Mouse (Mus musculus) kidney, embryonic 15.5 days (tissue): ENCODE measurements around the gene Dock9. TPM values are rescaled to one million over a fixed set of nuclear protein-coding genes. Genes with fewer than 3 reads are reported as not detected.
A peak's percentile ranks its signal among the peaks of the same experiment; 100 is the strongest.
"Not testable (repeated sequence)": the region's sequence is repeated elsewhere in the genome, so short reads cannot be mapped to it uniquely, and the experiment has no call there.

Experiments
- ATAC-seq: fragments of 200-750 bp; cut with Nextera tagmentation; replicated peaks from 2 replicates; pipeline ENCODE4 v1.8.0; 2017; ENCODE audit warnings: moderate TSS enrichment; ENCODE audit not compliant: low FRiP score
- H3K27ac ChIP-seq: fragments of 300-500 bp; sonication (generic); 2 replicates; pipeline ENCODE4 v1.5.1; 2015; ENCODE audit warnings: mild to moderate bottlenecking, inconsistent platforms
- H3K27me3 ChIP-seq: fragments of 300-500 bp; sonication (generic); 2 replicates; pipeline ENCODE4 v1.6.1; 2015; ENCODE audit warnings: inconsistent platforms
- H3K36me3 ChIP-seq: fragments of 300-500 bp; sonication (generic); 2 replicates; pipeline ENCODE4 v1.6.1; 2015; ENCODE audit warnings: inconsistent platforms
- H3K4me1 ChIP-seq: fragments of 300-500 bp; sonication (generic); 2 replicates; pipeline ENCODE4 v1.6.1; 2015; ENCODE audit warnings: inconsistent platforms
- H3K4me2 ChIP-seq: fragments of 300-500 bp; sonication (generic); 2 replicates; pipeline ENCODE4 v1.6.1; 2015; ENCODE audit warnings: moderate library complexity, mild to moderate bottlenecking, inconsistent platforms
- H3K4me3 ChIP-seq: fragments of 300-500 bp; sonication (generic); replicated peaks from 2 replicates; pipeline ENCODE4 v1.5.1; 2015; ENCODE audit warnings: mild to moderate bottlenecking, inconsistent platforms
- H3K9ac ChIP-seq: fragments of 300-500 bp; sonication (generic); 2 replicates; pipeline ENCODE4 v1.6.1; 2015; ENCODE audit warnings: mild to moderate bottlenecking, inconsistent platforms
- H3K9me3 ChIP-seq: fragments of 300-500 bp; sonication (generic); replicated peaks from 2 replicates; pipeline ENCODE4 v1.6.1; 2016; ENCODE audit warnings: inconsistent platforms
- WGBS: fragments of 180-500 bp; shearing (Covaris S2); methylation state at CpG from one replicate; pipeline ENCODE4 v1.1.7; 2015; ENCODE audit warnings: mixed read lengths; 5-methylcytosine and 5-hydroxymethylcytosine counted together
- polyA plus RNA-seq: library from polyadenylated mRNA; unstranded; fragments of >200 nt; fragmentation: Nextera tagmentation; extraction: Ambion mirVana; gene quantifications from 2 replicates; pipeline ENCODE4 v1.2.1, GENCODE M21; 2015

The Dock9 gene
- polyA plus RNA-seq, 1 experiment from 2014 or later = 11.1 TPM

GRCm38 (mm10) chr14:121623996-121624542 is 173.6 kb downstream of the Dock9 start:
- not testable (repeated sequence) for H3K4me3 ChIP-seq, H3K9me3 ChIP-seq, H3K27me3 ChIP-seq, H3K4me1 ChIP-seq, H3K4me2 ChIP-seq, H3K9ac ChIP-seq
- WGBS = 65% methylated on average over 6 of the region's 6 CpGs
- Histone ChIP-seq H3K27ac (peak overlapping the region; percentile 68), H3K36me3 (peaks cover 60% of the 10 kb centered on the region)
- peak; percentile 52; the same call in 1 of the 2 replicates for ATAC-seq

- Histone ChIP-seq H3K9me3 (no peaks in the 10 kb centered on the region), H3K27ac (no peak overlapping the region), H3K36me3 (peaks cover 51% of the 10 kb centered on the region), H3K27me3 (no peaks in the 10 kb centered on the region), H3K4me3 (no peak overlapping the region), H3K4me1 (no peaks in the 10 kb centered on the region), H3K4me2 (no peak overlapping the region), H3K9ac (no peak overlapping the region)
- ATAC-seq = no peak
- 90% methylated on average over 3 of the region's 3 CpGs for WGBS
Measured at GRCm38 (mm10) chr14:121621806-121622205, 175.8 kb downstream of the Dock9 start.

GRCm38 (mm10) chr14:121620567-121620966 is 177.1 kb downstream of the Dock9 start:
- Histone ChIP-seq H3K27me3 (no peaks in the 10 kb centered on the region), H3K4me2 (no peak overlapping the region), H3K36me3 (peaks cover 40% of the 10 kb centered on the region), H3K9ac (no peak overlapping the region), H3K9me3 (no peaks in the 10 kb centered on the region), H3K27ac (no peak overlapping the region), H3K4me3 (no peak overlapping the region), H3K4me1 (no peaks in the 10 kb centered on the region)
- WGBS = 47% methylated on average over 3 of the region's 3 CpGs
- 0 out of 2 replicates have a peak, but pooled peaks have one; percentile 37 for ATAC-seq

- no peak overlapping the region for H3K27ac ChIP-seq
- H3K4me1 ChIP-seq = no peaks in the 10 kb centered on the region
- ATAC-seq = no peak
- H3K27me3 ChIP-seq = no peaks in the 10 kb centered on the region
- H3K9me3 ChIP-seq = no peaks in the 10 kb centered on the region
- H3K4me3 ChIP-seq = no peak overlapping the region
- H3K9ac ChIP-seq = no peak overlapping the region
- WGBS = 95% methylated on average over 7 of the region's 7 CpGs
- H3K36me3 ChIP-seq = peaks cover 40% of the 10 kb centered on the region
- no peak overlapping the region for H3K4me2 ChIP-seq
Measured at GRCm38 (mm10) chr14:121620157-121620556, 177.5 kb downstream of the Dock9 start.

GRCm38 (mm10) chr14:121617645-121618390 is 179.8 kb downstream of the Dock9 start:
- ATAC-seq = no peak
- no peak overlapping the region for H3K4me3 ChIP-seq
- no peaks in the 10 kb centered on the region for H3K4me1 ChIP-seq
- no peaks in the 10 kb centered on the region for H3K27me3 ChIP-seq
- no peak overlapping the region for H3K4me2 ChIP-seq
- no peak overlapping the region for H3K9ac ChIP-seq
- H3K36me3 ChIP-seq = peaks cover 33% of the 10 kb centered on the region
- H3K9me3 ChIP-seq = no peaks in the 10 kb centered on the region
- 91% methylated on average over 4 of the region's 4 CpGs for WGBS
- no peak overlapping the region for H3K27ac ChIP-seq

- no peaks in the 10 kb centered on the region for H3K9me3 ChIP-seq
- ATAC-seq = no peak
- 77% methylated on average over 10 of the region's 10 CpGs for WGBS
Measured at GRCm38 (mm10) chr14:121615431-121615830, 182.2 kb downstream of the Dock9 start.

GRCm38 (mm10) chr14:121614461-121615170 is 183.0 kb downstream of the Dock9 start:
- no peak overlapping the region for H3K9ac ChIP-seq
- no peak for ATAC-seq
- no peaks in the 10 kb centered on the region for H3K4me1 ChIP-seq
- 82% methylated on average over 6 of the region's 6 CpGs for WGBS
- no peak overlapping the region for H3K27ac ChIP-seq
- H3K27me3 ChIP-seq = no peaks in the 10 kb centered on the region
- peaks cover 19% of the 10 kb centered on the region for H3K36me3 ChIP-seq
- H3K4me3 ChIP-seq = no peak overlapping the region
- no peaks in the 10 kb centered on the region for H3K9me3 ChIP-seq
- no peak overlapping the region for H3K4me2 ChIP-seq

More at GRCm38 (mm10) chr14:121615431-121615830, 182.2 kb downstream of the Dock9 start:
- Histone ChIP-seq H3K4me1 (no peaks in the 10 kb centered on the region), H3K4me2 (no peak overlapping the region), H3K36me3 (peaks cover 16% of the 10 kb centered on the region), H3K27ac (no peak overlapping the region), H3K4me3 (no peak overlapping the region), H3K27me3 (no peaks in the 10 kb centered on the region), H3K9ac (no peak overlapping the region)

GRCm38 (mm10) chr14:121613490-121613889 is 184.1 kb downstream of the Dock9 start:
- Histone ChIP-seq H3K4me1 (no peaks in the 10 kb centered on the region), H3K27me3 (no peaks in the 10 kb centered on the region), H3K4me3 (no peak overlapping the region), H3K4me2 (no peak overlapping the region), H3K36me3 (peaks cover 10% of the 10 kb centered on the region), H3K27ac (no peak overlapping the region), H3K9ac (no peak overlapping the region), H3K9me3 (no peaks in the 10 kb centered on the region)
- 50% methylated on average over 3 of the region's 3 CpGs for WGBS
- ATAC-seq = no peak

- no peak overlapping the region for H3K4me3 ChIP-seq
- no peak overlapping the region for H3K27ac ChIP-seq
- no peak overlapping the region for H3K9ac ChIP-seq
- WGBS = 90% methylated on average over 4 of the region's 4 CpGs
- H3K36me3 ChIP-seq = peaks cover 10% of the 10 kb centered on the region
- H3K4me2 ChIP-seq = no peak overlapping the region
- no peak for ATAC-seq
- no peaks in the 10 kb centered on the region for H3K4me1 ChIP-seq
- H3K27me3 ChIP-seq = no peaks in the 10 kb centered on the region
- H3K9me3 ChIP-seq = no peaks in the 10 kb centered on the region
Measured at GRCm38 (mm10) chr14:121612926-121613325, 184.7 kb downstream of the Dock9 start.

- H3K4me1 ChIP-seq = no peaks in the 10 kb centered on the region
- H3K27ac ChIP-seq = no peak overlapping the region
- H3K4me3 ChIP-seq = no peak overlapping the region
- 59% methylated on average over 4 of the region's 4 CpGs for whole genome bisulfite sequencing
- peaks cover 5% of the 10 kb centered on the region; the same call in 1 of the 2 replicates for H3K36me3 ChIP-seq
- ATAC-seq = no peak
- no peaks in the 10 kb centered on the region for H3K9me3 ChIP-seq
- H3K27me3 ChIP-seq = no peaks in the 10 kb centered on the region
- no peak overlapping the region for H3K9ac ChIP-seq
- no peak overlapping the region for H3K4me2 ChIP-seq
Measured at GRCm38 (mm10) chr14:121611533-121611932, 186.1 kb downstream of the Dock9 start.

- no peak for ATAC-seq
- H3K36me3 ChIP-seq = peaks cover 5% of the 10 kb centered on the region; the same call in 1 of the 2 replicates
- no peak overlapping the region for H3K27ac ChIP-seq
- H3K4me1 ChIP-seq = no peaks in the 10 kb centered on the region
- H3K4me2 ChIP-seq = no peak overlapping the region
- no peak overlapping the region for H3K4me3 ChIP-seq
- WGBS = 78% methylated on average over 4 of the region's 4 CpGs
- H3K27me3 ChIP-seq = no peaks in the 10 kb centered on the region
- no peak overlapping the region for H3K9ac ChIP-seq
- H3K9me3 ChIP-seq = no peaks in the 10 kb centered on the region
Measured at GRCm38 (mm10) chr14:121611098-121611497, 186.5 kb downstream of the Dock9 start.

GRCm38 (mm10) chr14:121608522-121608921 is 189.1 kb downstream of the Dock9 start:
- H3K9me3 ChIP-seq = no peaks in the 10 kb centered on the region
- no peak overlapping the region for H3K4me2 ChIP-seq
- no peak overlapping the region for H3K27ac ChIP-seq
- peaks cover 24% of the 10 kb centered on the region for H3K36me3 ChIP-seq
- WGBS = 17% methylated on average over 5 of the region's 5 CpGs
- ATAC-seq = 0 out of 2 replicates have a peak, but pooled peaks have one; percentile 64
- no peak overlapping the region for H3K9ac ChIP-seq
- no peaks in the 10 kb centered on the region for H3K4me1 ChIP-seq
- no peak overlapping the region for H3K4me3 ChIP-seq
- no peaks in the 10 kb centered on the region for H3K27me3 ChIP-seq
